Mouse (Mus musculus) liver, embryonic 14.5 days (tissue): Measurements from ENCODE around the gene Tex35. TPM values are rescaled to one million over a fixed set of nuclear protein-coding genes. Genes with fewer than 3 reads are reported as not detected.

Experiments
- ATAC-seq: fragments of 200-750 bp; cut with Nextera tagmentation; 2 replicates; pipeline ENCODE4 v1.8.0; 2017; ENCODE audit warnings: moderate number of reproducible peaks, mild to moderate bottlenecking, moderate library complexity; ENCODE audit not compliant: insufficient read depth
- DNase-seq, 3 experiments: peaks; one replicate each; pipeline ENCODE4 v3.0.0-alpha.2; 2012 to 2013; ENCODE audit warnings: low read depth in 3 of 3, low spot score in 3 of 3
- H3K27ac ChIP-seq: fragments of 300-500 bp; sonication (generic); 2 replicates; pipeline ENCODE4 v1.5.1; 2014; ENCODE audit warnings: moderate library complexity, mild to moderate bottlenecking, control low read depth, inconsistent platforms
- H3K27me3 ChIP-seq: fragments of 300-500 bp; sonication (generic); 2 replicates; pipeline ENCODE4 v1.6.1; 2014; ENCODE audit warnings: mild to moderate bottlenecking, low read length, moderate library complexity; ENCODE audit not compliant: control insufficient read depth, insufficient read depth
- H3K36me3 ChIP-seq: fragments of 300-500 bp; sonication (generic); replicated peaks from 2 replicates; pipeline ENCODE4 v1.6.1; 2014; ENCODE audit warnings: low read depth; ENCODE audit not compliant: control insufficient read depth, insufficient read depth
- H3K4me1 ChIP-seq, 2 experiments: fragments of 200-500 bp in 1 of 2; fragments of 300-500 bp in 1 of 2; sonication (generic) in 1 of 2; replicated peaks; 2 replicates each; pipeline ENCODE4 v1.6.1; 2012 to 2014; ENCODE audit warnings: antibody characterized with exemption in 1 of 2, inconsistent platforms in 1 of 2, low read length in 1 of 2; ENCODE audit not compliant: control insufficient read depth in 2 of 2, insufficient read depth in 2 of 2
- H3K4me2 ChIP-seq: fragments of 300-500 bp; sonication (generic); 2 replicates; pipeline ENCODE4 v1.6.1; 2014; ENCODE audit warnings: low read depth, mild to moderate bottlenecking, control low read depth, moderate library complexity
- H3K4me3 ChIP-seq, 2 experiments: fragments of 200-500 bp in 1 of 2; fragments of 300-500 bp in 1 of 2; sonication (generic) in 1 of 2; 2 replicates each; pipeline ENCODE4 v1.5.1; 2012 to 2014; ENCODE audit warnings: low read depth in 2 of 2, low read length in 2 of 2, mild to moderate bottlenecking in 2 of 2, control low read depth in 1 of 2, inconsistent platforms in 1 of 2, moderate library complexity in 1 of 2; ENCODE audit not compliant: insufficient read depth in 1 of 2
- H3K9ac ChIP-seq: fragments of 300-500 bp; sonication (generic); replicated peaks from 2 replicates; pipeline ENCODE4 v1.6.1; 2014; ENCODE audit warnings: mild to moderate bottlenecking, control low read depth, moderate library complexity
- H3K9me3 ChIP-seq: fragments of 300-500 bp; sonication (generic); 2 replicates; pipeline ENCODE4 v1.6.1; 2016; ENCODE audit warnings: low read length, mixed read lengths; ENCODE audit not compliant: control insufficient read depth
- CTCF ChIP-seq: IDR thresholded peaks from 2 replicates; pipeline ENCODE4 v1.5.1; 2016; ENCODE audit warnings: antibody characterized with exemption, low read depth, control low read depth
- EP300 ChIP-seq: IDR thresholded peaks from 2 replicates; pipeline ENCODE4 v1.6.1; 2016; ENCODE audit warnings: antibody characterized with exemption, low read depth
- WGBS: fragments of 180-500 bp; shearing (Covaris S2); extraction: QIAGEN DNeasy Blood & Tissue Kit; methylation state at CpG from one replicate; pipeline ENCODE4 v1.1.7; 2014; ENCODE audit not compliant: insufficient replicate concordance; 5-methylcytosine and 5-hydroxymethylcytosine counted together
- polyA plus RNA-seq, 2 experiments: library from polyadenylated mRNA; depleted of rRNA in 1 of 2; stranded (reverse) in 1 of 2; unstranded in 1 of 2; fragments of >200 nt; fragmentation: Nextera tagmentation in 1 of 2; extraction: Ambion mirVana in 1 of 2; gene quantifications; 2 replicates each; pipeline versions ENCODE4 v1.2.1 to v1.2.3; 2012 to 2014

Gene Tex35
- not detected in 2 replicates for polyA plus RNA-seq (2012; rRNA removed)
- not detected in 2 replicates for polyA plus RNA-seq (2014; fragmentation: Nextera tagmentation; extraction: Ambion mirVana)

DNA sequence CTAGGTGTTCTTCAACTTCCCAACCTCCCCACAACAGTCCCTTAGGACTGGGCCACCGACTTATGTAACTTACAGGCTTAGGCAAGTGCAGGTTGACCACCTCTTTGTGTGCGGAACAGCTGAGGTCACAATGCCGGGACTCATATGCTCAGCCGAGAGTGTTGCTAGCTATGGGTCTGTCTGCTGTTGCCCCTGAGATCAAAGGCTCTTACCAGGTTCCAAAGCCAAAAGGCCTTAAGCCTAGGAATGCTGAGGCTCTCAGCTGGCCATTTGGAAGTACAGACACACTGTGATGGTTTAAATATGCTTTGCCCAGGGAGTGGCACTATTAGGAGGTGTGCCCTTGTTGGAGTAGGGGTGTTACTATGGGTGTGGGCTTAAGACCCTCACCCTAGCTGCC lies at the start of gene Tex35:
Gene Tex35, minus strand, starts transcription at position 101 of the 400 bp plus-strand sequence.
- no peak for TF ChIP-seq EP300
- no peak for TF ChIP-seq CTCF
- H3K9me3 ChIP-seq, result no peaks in the 10 kb centered on the region
- no peak within 1 kb of the TSS for H3K9ac ChIP-seq
- 64% methylated on average over 4 of the region's 4 CpGs for WGBS
- no peaks in the 10 kb centered on the region for H3K27me3 ChIP-seq
- no peak within 1 kb of the TSS for H3K27ac ChIP-seq
- DNase-seq, result no peak
- no peak within 1 kb of the TSS for H3K4me3 ChIP-seq
- no peaks in the 10 kb centered on the region for H3K36me3 ChIP-seq
- ATAC-seq, result no peak
- no peak within 1 kb of the TSS for H3K4me2 ChIP-seq
- H3K4me1 ChIP-seq, result no peaks in the 10 kb centered on the region

DNA sequence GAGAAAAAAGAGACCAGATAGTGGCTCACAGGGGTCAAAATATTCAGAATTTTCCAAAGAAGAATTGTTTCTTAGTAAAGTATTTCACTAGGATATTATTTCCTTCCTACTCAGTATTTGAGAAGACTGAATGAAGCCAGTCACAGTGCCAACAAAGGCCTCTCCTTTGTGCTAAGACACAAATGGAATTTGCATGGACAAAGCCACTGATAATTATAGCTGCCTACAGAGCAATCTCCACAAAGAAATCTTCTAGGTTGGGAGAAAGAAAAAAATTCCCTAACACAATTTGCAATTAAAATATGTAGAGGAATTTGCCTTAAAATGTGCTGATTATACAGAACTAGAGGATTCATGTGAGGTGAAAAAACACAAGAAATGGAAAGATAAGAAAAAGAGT lies 45.3 kb upstream of the Tex35 start:
- TF ChIP-seq CTCF (no peak), EP300 (no peak)
- Histone ChIP-seq H3K27ac (no peak overlapping the region), H3K9me3 (no peaks in the 10 kb centered on the region), H3K4me3 (no peak overlapping the region), H3K36me3 (no peaks in the 10 kb centered on the region), H3K9ac (no peak overlapping the region), H3K27me3 (no peaks in the 10 kb centered on the region), H3K4me2 (no peak overlapping the region), H3K4me1 (no peaks in the 10 kb centered on the region)
- no peak for ATAC-seq
- no peak for DNase-seq

DNA sequence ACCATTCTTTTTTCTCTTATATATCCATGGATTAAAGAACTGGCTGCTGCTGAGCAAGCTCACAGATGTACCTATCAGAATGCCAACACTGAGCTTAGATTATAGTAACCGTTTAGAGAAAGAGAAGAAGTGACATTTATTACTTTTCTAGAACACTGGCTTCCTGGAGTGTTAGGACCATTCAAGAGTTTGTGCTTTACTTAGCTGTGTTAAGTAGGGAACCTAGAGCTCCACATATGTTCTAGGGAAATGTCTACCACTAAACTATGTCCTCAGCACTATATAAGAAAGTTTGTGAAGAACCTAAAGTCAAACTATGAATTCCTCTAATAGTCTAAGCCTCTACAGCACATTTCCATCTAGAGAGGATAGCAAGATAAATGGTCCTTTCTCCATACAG lies 41.6 kb upstream of the Tex35 start:
- TF ChIP-seq EP300 (no peak), CTCF (no peak)
- ATAC-seq (no peak), DNase-seq (no peak)
- Histone ChIP-seq H3K36me3 (no peaks in the 10 kb centered on the region), H3K27me3 (no peaks in the 10 kb centered on the region), H3K9me3 (no peaks in the 10 kb centered on the region), H3K4me3 (no peak overlapping the region), H3K27ac (no peak overlapping the region), H3K9ac (no peak overlapping the region), H3K4me1 (no peaks in the 10 kb centered on the region), H3K4me2 (no peak overlapping the region)
- 60% methylated on average over 1 of the region's 1 CpGs for WGBS

GRCm38 (mm10) chr1:157144621-157145020 lies 36.1 kb upstream of the Tex35 start:
- no peak for DNase-seq
- TF ChIP-seq CTCF (no peak), EP300 (no peak)

GRCm38 (mm10) chr1:157143326-157143932 lies 34.9 kb upstream of the Tex35 start:
- ATAC-seq (no peak), DNase-seq (no peak)
- no peaks in the 10 kb centered on the region for H3K4me1 ChIP-seq
- no peak overlapping the region for H3K27ac ChIP-seq
- no peak overlapping the region for H3K4me2 ChIP-seq
- H3K27me3 ChIP-seq, result no peaks in the 10 kb centered on the region
- no peaks in the 10 kb centered on the region for H3K9me3 ChIP-seq
- 50% methylated on average over 7 of the region's 7 CpGs for WGBS
- no peak overlapping the region for H3K4me3 ChIP-seq
- TF ChIP-seq EP300, result no peak
- no peak for TF ChIP-seq CTCF
- no peaks in the 10 kb centered on the region for H3K36me3 ChIP-seq
- no peak overlapping the region for H3K9ac ChIP-seq

More at GRCm38 (mm10) chr1:157144621-157145020, 36.1 kb upstream of the Tex35 start:
- H3K36me3 ChIP-seq, result no peaks in the 10 kb centered on the region
- H3K4me2 ChIP-seq, result no peak overlapping the region
- H3K27me3 ChIP-seq, result no peaks in the 10 kb centered on the region
- H3K4me1 ChIP-seq, result no peaks in the 10 kb centered on the region
- WGBS, result 75% methylated on average over 3 of the region's 3 CpGs
- no peak overlapping the region for H3K9ac ChIP-seq
- no peak overlapping the region for H3K27ac ChIP-seq
- no peak overlapping the region for H3K4me3 ChIP-seq
- no peak for ATAC-seq
- no peaks in the 10 kb centered on the region for H3K9me3 ChIP-seq
